Mouse (Mus musculus): ENCODE results near the gene Gm44579. TPM values are rescaled to one million over a fixed set of nuclear protein-coding genes. Genes with fewer than 3 reads are reported as not detected.

Gene Gm44579
- total RNA-seq, 2 experiments from 2014 or later = not detected

GRCm38 (mm10) chr15:98181856-98182570, 38.8 kb downstream of the Gm44579 start:
- peak overlapping the region; percentile 74 for H3K4me3 ChIP-seq
- peak overlapping the region; percentile 97 for H3K27ac ChIP-seq
- TF ChIP-seq CTCF (IDR thresholded peaks at IDR 0.05) = no peak
- DNase-seq = peak; percentile 30
- intact Hi-C loops (cut with DNase I) = loop anchor here (1.0 to 10.0 kb wide), 3 partner anchors 114 to 293 kb away; partner anchors contain the start of gene Zfp641

GRCm38 (mm10) chr15:98181132-98181711, 39.6 kb downstream of the Gm44579 start:
- H3K4me3 ChIP-seq = peak overlapping the region; percentile 74
- peak overlapping the region; percentile 97 for H3K27ac ChIP-seq
- TF ChIP-seq CTCF (IDR thresholded peaks at IDR 0.05) = peak; percentile 91
- DNase-seq = peak; percentile 97
- intact Hi-C loops (cut with DNase I) = loop anchor here (1.0 to 10.0 kb wide), 2 partner anchors 115 to 294 kb away; partner anchors contain the start of gene Zfp641

DNA sequence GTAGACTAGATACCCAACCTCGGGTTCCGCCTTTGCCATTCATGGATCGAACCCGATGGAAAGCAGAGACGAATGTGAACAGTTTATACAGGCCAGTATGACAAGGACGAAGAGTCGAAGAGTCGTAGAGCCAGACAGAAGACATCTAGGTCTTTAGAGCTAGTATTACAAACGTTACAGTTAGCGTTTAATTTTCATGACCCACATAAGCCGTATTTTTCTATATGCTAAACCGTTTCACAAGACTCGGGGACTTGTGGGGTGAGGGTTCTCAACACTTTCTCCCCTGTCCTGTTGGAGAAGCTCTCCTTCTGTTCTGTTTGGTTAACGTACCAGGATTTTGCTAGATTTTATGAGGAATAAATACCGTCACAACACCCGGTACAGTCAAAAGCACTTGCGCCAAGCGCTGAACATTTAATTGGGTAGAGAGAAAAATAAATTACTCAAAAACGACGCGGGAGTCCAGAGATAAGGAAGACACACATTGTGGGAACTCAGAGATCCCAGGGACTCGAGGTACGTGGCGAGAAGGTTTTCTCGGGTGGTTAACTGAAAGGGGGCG, 40.1 kb downstream of the Gm44579 start:
- DNase-seq = no peak

GRCm38 (mm10) chr15:98177320-98177719, 43.5 kb downstream of the Gm44579 start:
- Histone ChIP-seq H3K27ac (no peak overlapping the region), H3K4me3 (no peak overlapping the region)
- no peak for TF ChIP-seq CTCF (IDR thresholded peaks at IDR 0.05)
- intact Hi-C loops (cut with DNase I) = loop anchor here (5.0 kb wide), 1 partner anchor 215 kb away; the partner anchor contains the start of gene Tmem106c
- no peak for DNase-seq

More for the DNA sequence above, 40.1 kb downstream of the Gm44579 start:
- TF ChIP-seq CTCF (IDR thresholded peaks at IDR 0.05) = no peak
- intact Hi-C loops (cut with DNase I) = loop anchor here (1.0 to 10.0 kb wide), 2 partner anchors 116 to 294 kb away; partner anchors contain the start of gene Zfp641
- H3K4me3 ChIP-seq = peak overlapping the region; percentile 74
- peak overlapping the region; percentile 97 for H3K27ac ChIP-seq

DNA sequence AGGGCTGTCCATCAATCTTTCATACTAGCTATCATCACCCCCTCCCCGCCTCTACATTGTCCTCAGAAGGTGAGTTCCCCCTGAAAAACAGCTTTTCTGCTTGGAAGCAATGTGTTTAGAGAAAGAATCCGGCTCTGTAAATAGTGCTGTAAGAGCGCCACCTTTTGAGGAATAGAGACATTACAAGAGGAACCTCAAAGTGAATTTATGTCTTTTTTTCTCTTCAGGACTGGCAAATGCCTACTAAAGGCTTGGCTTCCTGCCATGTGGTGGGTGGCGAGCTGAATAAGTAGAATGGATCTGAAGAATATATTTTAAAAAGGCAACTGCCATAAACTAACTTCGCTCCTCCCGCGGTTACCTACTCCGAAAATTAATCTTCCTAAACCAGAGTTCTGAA, 47.0 kb downstream of the Gm44579 start:
- Histone ChIP-seq H3K27ac (no peak overlapping the region), H3K4me3 (no peak overlapping the region)
- TF ChIP-seq CTCF (IDR thresholded peaks at IDR 0.05) = peak; percentile 76
- intact Hi-C loops (cut with DNase I) = no loop called here
- DNase-seq = no peak

DNA sequence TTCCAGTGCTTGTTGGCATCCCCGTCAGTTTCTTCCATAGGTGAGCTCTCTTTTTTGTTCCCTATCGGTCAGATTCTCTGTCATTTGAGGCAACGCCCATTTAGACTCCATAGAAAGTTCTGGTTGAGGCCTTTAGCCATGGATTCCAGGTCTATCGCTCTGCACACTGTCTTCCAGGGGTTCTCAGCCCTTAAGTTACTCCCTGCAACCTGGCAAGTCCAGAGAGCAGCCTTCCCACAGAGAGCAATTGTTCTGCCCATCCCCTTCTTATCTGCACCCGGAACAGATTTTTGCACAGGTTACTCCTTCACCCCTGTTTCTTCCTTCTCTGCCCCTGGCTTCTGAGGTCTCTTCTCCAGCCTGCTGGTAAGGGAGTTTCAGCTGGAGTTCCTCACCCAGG, 48.7 kb downstream of the Gm44579 start:
- no peak for DNase-seq
- intact Hi-C loops (cut with DNase I) = no loop called here
- H3K27ac ChIP-seq = no peak overlapping the region

DNA sequence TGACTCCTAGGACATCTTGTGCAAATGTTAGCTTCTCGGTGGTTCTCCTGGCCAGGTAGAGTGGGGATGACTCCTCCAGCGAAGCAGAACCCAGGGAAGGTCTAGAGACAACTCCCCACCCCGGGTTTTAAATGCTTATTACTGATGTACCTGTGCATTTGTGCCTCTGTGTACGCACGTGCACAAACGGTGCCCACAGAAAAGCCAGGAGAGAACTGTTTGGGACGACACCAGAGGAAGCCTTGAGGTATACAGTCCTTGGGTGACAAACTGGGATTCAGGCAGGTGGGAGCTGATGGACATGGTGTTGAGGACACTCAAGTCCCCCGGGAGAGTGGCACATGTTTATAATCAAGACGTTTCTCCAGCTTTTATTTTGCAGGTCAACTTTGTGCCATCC, 49.9 kb downstream of the Gm44579 start:
- no peak overlapping the region for H3K27ac ChIP-seq
- H3K4me3 ChIP-seq = no peak overlapping the region
- TF ChIP-seq CTCF (IDR thresholded peaks at IDR 0.05) = no peak
- intact Hi-C loops (cut with DNase I) = no loop called here
- no peak for DNase-seq

More for the DNA sequence above, 48.7 kb downstream of the Gm44579 start:
- no peak for TF ChIP-seq CTCF (IDR thresholded peaks at IDR 0.05)
- no peak overlapping the region for H3K4me3 ChIP-seq

DNA sequence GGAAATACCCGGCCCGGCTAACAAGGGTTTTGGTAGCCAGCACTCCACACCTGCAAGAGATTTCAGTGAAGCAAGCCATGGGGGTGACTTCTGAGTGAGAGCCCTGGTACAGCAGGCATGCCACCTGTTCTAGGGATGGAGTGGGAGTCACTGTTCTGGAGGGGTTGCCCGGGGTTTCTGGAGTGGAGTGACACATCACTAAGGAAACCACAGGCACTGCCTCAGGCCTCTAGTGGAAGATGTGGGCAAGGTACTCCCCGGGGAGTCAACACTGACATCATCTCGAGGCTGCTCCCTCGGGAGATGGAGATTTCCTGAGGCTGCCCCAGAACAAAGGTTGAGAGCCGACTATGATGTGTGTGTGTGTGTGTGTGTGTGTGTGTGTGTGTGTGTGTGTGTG, 50.4 kb downstream of the Gm44579 start:
- Histone ChIP-seq H3K27ac (no peak overlapping the region), H3K4me3 (no peak overlapping the region)
- intact Hi-C loops (cut with DNase I) = no loop called here
- DNase-seq = no peak
- TF ChIP-seq CTCF (IDR thresholded peaks at IDR 0.05) = no peak

DNA sequence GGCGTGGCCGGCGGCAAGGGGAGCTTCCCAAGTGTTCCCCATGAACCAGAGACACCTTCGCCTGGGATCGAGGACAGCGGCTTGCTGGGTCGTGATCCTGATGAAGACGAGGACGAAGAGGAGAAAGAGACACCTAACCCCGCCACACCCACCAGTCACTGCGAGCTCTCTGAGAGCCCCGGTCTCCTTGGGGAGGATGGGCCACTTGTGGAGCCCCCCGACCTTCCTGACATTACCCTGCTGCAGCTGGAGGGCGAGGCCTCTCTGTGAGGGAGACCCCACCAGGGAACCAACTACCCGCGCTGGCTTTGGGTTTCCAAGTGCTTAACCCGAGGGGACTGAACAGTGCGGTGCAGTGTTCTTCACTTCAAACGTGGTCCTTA, 52.2 kb downstream of the Gm44579 start:
- DNase-seq = no peak
- Histone ChIP-seq H3K27ac (no peak overlapping the region), H3K4me3 (peak overlapping the region; percentile 71)
- intact Hi-C loops (cut with DNase I) = no loop called here
- no peak for TF ChIP-seq CTCF (IDR thresholded peaks at IDR 0.05)

- intact Hi-C loops (cut with DNase I) = no loop called here
- peak; percentile 58 for DNase-seq
- TF ChIP-seq CTCF (IDR thresholded peaks at IDR 0.05) = no peak
- H3K27ac ChIP-seq = no peak overlapping the region
- peak overlapping the region; percentile 71 for H3K4me3 ChIP-seq
These were observed 52.8 kb downstream of the Gm44579 start for GRCm38 (mm10) chr15:98167645-98168621.

DNA sequence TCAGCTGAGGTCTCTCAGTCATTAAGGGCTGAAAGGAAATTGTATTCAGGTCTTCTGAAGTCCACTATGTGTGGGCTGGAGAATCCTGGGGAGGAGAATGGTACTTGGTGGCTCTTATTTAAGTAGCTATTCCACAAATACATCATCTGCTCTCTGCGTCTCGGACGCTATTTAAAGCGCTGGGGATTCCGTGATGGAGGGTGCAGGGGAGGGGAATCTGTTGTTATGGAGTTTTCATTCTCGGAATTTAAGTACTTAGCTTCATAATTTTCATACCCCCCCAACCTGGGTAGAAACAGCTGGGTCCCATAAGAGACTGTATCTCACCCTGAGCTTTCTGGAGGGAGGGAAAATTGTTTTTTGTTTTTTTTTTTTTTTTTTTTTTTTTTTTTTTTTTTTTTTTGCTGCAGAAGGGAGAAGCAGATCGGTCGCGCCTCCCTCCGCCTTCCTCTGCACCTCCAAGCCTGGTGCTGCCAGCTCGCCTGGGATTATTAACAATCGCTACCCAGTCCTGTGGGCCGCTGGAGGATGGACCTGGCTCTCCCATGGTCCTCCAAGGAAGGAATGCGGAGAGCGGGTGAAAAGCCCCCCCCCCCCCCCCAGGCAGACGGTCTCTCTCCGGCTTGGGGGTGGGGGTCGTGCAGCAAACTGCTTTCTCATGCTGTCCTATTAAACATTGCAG, 53.7 kb downstream of the Gm44579 start, which contains the start of gene Ccdc184:
TSS of gene Ccdc184 (plus strand) at position 196 of the 682 bp plus-strand sequence.
- Histone ChIP-seq H3K4me3 (peak within 1 kb of the TSS; percentile 71), H3K27ac (no peak within 1 kb of the TSS)
- intact Hi-C loops (cut with DNase I) = no loop called here
- no peak for DNase-seq
- TF ChIP-seq CTCF (IDR thresholded peaks at IDR 0.05) = no peak
